Mouse (Mus musculus) intestine, embryonic 14.5 days (tissue): ENCODE measurements around the gene Gm29776. TPM values are rescaled to one million over a fixed set of nuclear protein-coding genes. Genes with fewer than 3 reads are reported as not detected.

Source experiments
- ATAC-seq: fragments of 200-750 bp; cut with Nextera tagmentation; replicated peaks from 2 replicates; pipeline ENCODE4 v1.8.0; 2017; ENCODE audit warnings: low read depth, moderate number of reproducible peaks, moderate TSS enrichment, moderate library complexity; ENCODE audit not compliant: low FRiP score, low TSS enrichment
- DNase-seq: peaks from one replicate; pipeline ENCODE4 v3.0.0-alpha.2; 2018; ENCODE audit warnings: low spot score
- H3K27ac ChIP-seq: fragments of 300-500 bp; sonication (generic); 2 replicates; pipeline ENCODE4 v1.5.1; 2014; ENCODE audit warnings: low read depth, mild to moderate bottlenecking, control low read depth
- H3K27me3 ChIP-seq: fragments of 300-500 bp; sonication (generic); replicated peaks from 2 replicates; pipeline ENCODE4 v1.6.1; 2014; ENCODE audit warnings: low read length, control low read depth; ENCODE audit not compliant: control insufficient read depth, insufficient read depth
- H3K36me3 ChIP-seq: fragments of 300-500 bp; sonication (generic); 2 replicates; pipeline ENCODE4 v1.6.1; 2014; ENCODE audit warnings: low read length, control low read depth; ENCODE audit not compliant: control insufficient read depth, insufficient read depth
- H3K4me1 ChIP-seq: fragments of 300-500 bp; sonication (generic); replicated peaks from 2 replicates; pipeline ENCODE4 v1.6.1; 2014; ENCODE audit warnings: low read length, control low read depth, mixed read lengths; ENCODE audit not compliant: control insufficient read depth, insufficient read depth
- H3K4me2 ChIP-seq: fragments of 300-500 bp; sonication (generic); 2 replicates; pipeline ENCODE4 v1.6.1; 2014; ENCODE audit warnings: low read length
- H3K4me3 ChIP-seq: fragments of 300-500 bp; sonication (generic); 2 replicates; pipeline ENCODE4 v1.5.1; 2014; ENCODE audit warnings: low read depth, low read length, control low read depth, mixed read lengths
- H3K9ac ChIP-seq: fragments of 300-500 bp; sonication (generic); 2 replicates; pipeline ENCODE4 v1.6.1; 2014; ENCODE audit warnings: mild to moderate bottlenecking, low read length
- H3K9me3 ChIP-seq: fragments of 300-500 bp; sonication (generic); 2 replicates; pipeline ENCODE4 v1.6.1; 2016; ENCODE audit warnings: low read length, control low read depth; ENCODE audit not compliant: control insufficient read depth
- WGBS: fragments of 180-500 bp; shearing (Covaris S2); extraction: QIAGEN DNeasy Blood & Tissue Kit; methylation state at CpG from one replicate; pipeline ENCODE4 v1.1.7; 2014; 5-methylcytosine and 5-hydroxymethylcytosine counted together
- polyA plus RNA-seq: library from polyadenylated mRNA; unstranded; fragments of >200 nt; fragmentation: Nextera tagmentation; extraction: Ambion mirVana; gene quantifications from 2 replicates; pipeline ENCODE4 v1.2.1, GENCODE M21; 2014

Gene Gm29776
- polyA plus RNA-seq, 1 experiment from 2014 or later = 0.09 TPM

GRCm38 (mm10) chr14:54734004-54734403 lies 35.4 kb upstream of the Gm29776 start:
- H3K4me1 ChIP-seq = no peaks in the 10 kb centered on the region; the same call in 1 of the 2 replicates
- no peak for DNase-seq
- H3K9ac ChIP-seq = no peak overlapping the region
- H3K4me3 ChIP-seq = no peak overlapping the region
- H3K27me3 ChIP-seq = no peaks in the 10 kb centered on the region
- no peaks in the 10 kb centered on the region for H3K36me3 ChIP-seq
- H3K27ac ChIP-seq = no peak overlapping the region
- no peak overlapping the region for H3K4me2 ChIP-seq
- WGBS = 66% methylated on average over 4 of the region's 4 CpGs
- no peaks in the 10 kb centered on the region for H3K9me3 ChIP-seq
- ATAC-seq = no peak

GRCm38 (mm10) chr14:54732206-54732605 lies 33.6 kb upstream of the Gm29776 start:
- Histone ChIP-seq H3K27me3 (no peaks in the 10 kb centered on the region), H3K36me3 (no peaks in the 10 kb centered on the region), H3K4me3 (no peak overlapping the region), H3K4me1 (no peaks in the 10 kb centered on the region; the same call in 1 of the 2 replicates), H3K9ac (no peak overlapping the region), H3K9me3 (no peaks in the 10 kb centered on the region), H3K4me2 (no peak overlapping the region), H3K27ac (no peak overlapping the region)
- no peak for DNase-seq
- ATAC-seq = no peak
- WGBS = 93% methylated on average over 8 of the region's 8 CpGs

- Histone ChIP-seq H3K4me3 (no peak overlapping the region), H3K27ac (no peak overlapping the region), H3K36me3 (no peaks in the 10 kb centered on the region), H3K9ac (no peak overlapping the region), H3K27me3 (no peaks in the 10 kb centered on the region), H3K4me2 (no peak overlapping the region), H3K4me1 (no peaks in the 10 kb centered on the region), H3K9me3 (no peaks in the 10 kb centered on the region)
- ATAC-seq (no peak), DNase-seq (no peak)
- WGBS = 84% methylated on average over 6 of the region's 6 CpGs
Measured at GRCm38 (mm10) chr14:54730305-54730704, 31.7 kb upstream of the Gm29776 start.

GRCm38 (mm10) chr14:54728823-54729653 lies 30.4 kb upstream of the Gm29776 start:
- Histone ChIP-seq H3K4me1 (no peaks in the 10 kb centered on the region), H3K27me3 (no peaks in the 10 kb centered on the region), H3K4me3 (no peak overlapping the region), H3K9me3 (no peaks in the 10 kb centered on the region), H3K9ac (no peak overlapping the region), H3K27ac (no peak overlapping the region), H3K4me2 (no peak overlapping the region), H3K36me3 (0 out of 2 replicates have a peak, but pooled peaks cover 4% of the 10 kb centered on the region)
- ATAC-seq (no peak), DNase-seq (no peak)
- WGBS = 69% methylated on average over 13 of the region's 13 CpGs

GRCm38 (mm10) chr14:54727565-54727964 lies 28.9 kb upstream of the Gm29776 start:
- Histone ChIP-seq H3K9ac (no peak overlapping the region), H3K4me3 (no peak overlapping the region), H3K27ac (no peak overlapping the region), H3K36me3 (0 out of 2 replicates have a peak, but pooled peaks cover 4% of the 10 kb centered on the region), H3K9me3 (no peaks in the 10 kb centered on the region), H3K4me2 (no peak overlapping the region), H3K4me1 (no peaks in the 10 kb centered on the region), H3K27me3 (no peaks in the 10 kb centered on the region)
- no peak for ATAC-seq
- 79% methylated on average over 5 of the region's 5 CpGs for WGBS
- no peak for DNase-seq

- ATAC-seq = no peak
- H3K27me3 ChIP-seq = no peaks in the 10 kb centered on the region
- H3K4me3 ChIP-seq = no peak overlapping the region
- 76% methylated on average over 6 of the region's 6 CpGs for WGBS
- H3K9ac ChIP-seq = no peak overlapping the region
- H3K4me2 ChIP-seq = no peak overlapping the region
- no peaks in the 10 kb centered on the region for H3K9me3 ChIP-seq
- 0 out of 2 replicates have a peak, but pooled peaks cover 4% of the 10 kb centered on the region for H3K36me3 ChIP-seq
- H3K27ac ChIP-seq = no peak overlapping the region
- no peak for DNase-seq
- no peaks in the 10 kb centered on the region for H3K4me1 ChIP-seq
Measured at GRCm38 (mm10) chr14:54724049-54724448, 25.4 kb upstream of the Gm29776 start.

GRCm38 (mm10) chr14:54721711-54722110 lies 23.1 kb upstream of the Gm29776 start:
- Histone ChIP-seq H3K9me3 (no peaks in the 10 kb centered on the region), H3K4me1 (no peaks in the 10 kb centered on the region), H3K9ac (no peak overlapping the region), H3K36me3 (0 out of 2 replicates have a peak, but pooled peaks cover 4% of the 10 kb centered on the region), H3K4me2 (no peak overlapping the region), H3K27ac (no peak overlapping the region), H3K27me3 (no peaks in the 10 kb centered on the region), H3K4me3 (no peak overlapping the region)
- DNase-seq (no peak), ATAC-seq (no peak)
- WGBS = 82% methylated on average over 10 of the region's 10 CpGs

- Histone ChIP-seq H3K4me1 (no peaks in the 10 kb centered on the region), H3K36me3 (0 out of 2 replicates have a peak, but pooled peaks cover 4% of the 10 kb centered on the region), H3K27ac (no peak overlapping the region), H3K27me3 (no peaks in the 10 kb centered on the region), H3K9ac (no peak overlapping the region), H3K9me3 (no peaks in the 10 kb centered on the region), H3K4me2 (no peak overlapping the region), H3K4me3 (no peak overlapping the region)
- DNase-seq (no peak), ATAC-seq (no peak)
- 87% methylated on average over 7 of the region's 7 CpGs for WGBS
Measured at GRCm38 (mm10) chr14:54720654-54721350, 22.2 kb upstream of the Gm29776 start.
